Mouse (Mus musculus) retina, embryonic 14.5 days (tissue): ENCODE measurements around the gene Dyrk1a.

ENCODE experiments used
- DNase-seq: peaks from one replicate; pipeline ENCODE4 v3.0.0-alpha.2; 2015; ENCODE audit warnings: low spot score

Dyrk1a gene

DNA sequence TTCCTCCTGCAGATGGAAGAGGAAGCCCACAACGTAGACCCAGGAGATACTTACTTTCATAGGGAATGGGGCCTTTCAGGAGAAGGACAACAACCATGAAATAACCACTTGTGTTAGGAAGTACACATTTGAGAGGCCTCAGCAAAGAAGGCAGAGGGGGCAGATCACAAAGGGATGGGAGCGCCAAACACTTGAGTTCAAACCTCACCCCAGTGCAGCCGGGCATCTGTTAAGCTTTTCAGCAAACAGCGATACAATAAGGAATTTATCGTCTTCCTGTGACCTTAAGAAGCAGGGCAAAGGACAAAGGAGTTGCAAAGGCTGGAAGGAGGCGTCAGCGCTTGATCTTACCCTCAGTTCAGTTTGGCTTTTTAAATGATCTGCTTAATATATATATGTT lies 10.0 kb upstream of the Dyrk1a start:
- DNase-seq = no peak

DNA sequence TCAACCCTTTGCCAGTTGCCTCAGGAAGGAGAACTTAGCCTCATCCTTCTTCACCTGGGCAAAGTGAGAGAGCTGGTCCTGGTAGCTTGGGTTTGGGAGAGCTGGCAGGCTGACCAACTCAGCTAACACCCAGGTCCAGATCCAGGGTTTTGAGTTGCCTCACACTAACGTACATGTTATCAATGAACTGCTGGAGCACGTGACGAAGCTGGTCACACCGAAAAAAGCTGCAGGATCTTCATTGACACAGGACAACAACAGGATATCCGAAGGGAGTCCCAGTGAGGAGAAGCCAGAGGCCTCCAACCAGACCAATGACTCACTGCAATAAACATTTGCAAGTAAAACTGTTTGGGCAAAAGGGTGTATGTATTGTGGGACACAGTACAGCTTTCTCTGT lies 9.2 kb upstream of the Dyrk1a start:
- DNase-seq = no peak

DNA sequence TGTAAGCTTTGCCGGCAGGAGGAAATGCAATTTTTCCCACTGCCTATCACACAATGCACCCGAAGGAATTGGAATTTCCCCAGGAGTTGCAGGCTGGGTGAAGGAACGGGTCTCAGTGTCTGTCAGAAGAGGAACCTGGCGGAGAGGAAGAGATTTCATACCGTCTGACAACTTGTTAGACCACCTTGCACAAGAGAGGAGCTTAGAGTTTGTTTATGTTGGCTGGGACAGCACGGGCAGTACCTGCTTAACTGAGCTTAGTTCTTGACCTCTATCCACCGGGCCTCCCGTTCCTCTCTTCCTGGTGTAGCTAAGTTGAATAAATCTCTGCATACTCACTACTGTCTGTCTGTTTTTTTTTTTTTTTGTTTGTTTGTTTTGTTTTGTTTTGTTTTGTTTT lies 3.7 kb upstream of the Dyrk1a start:
- no peak for DNase-seq

DNA sequence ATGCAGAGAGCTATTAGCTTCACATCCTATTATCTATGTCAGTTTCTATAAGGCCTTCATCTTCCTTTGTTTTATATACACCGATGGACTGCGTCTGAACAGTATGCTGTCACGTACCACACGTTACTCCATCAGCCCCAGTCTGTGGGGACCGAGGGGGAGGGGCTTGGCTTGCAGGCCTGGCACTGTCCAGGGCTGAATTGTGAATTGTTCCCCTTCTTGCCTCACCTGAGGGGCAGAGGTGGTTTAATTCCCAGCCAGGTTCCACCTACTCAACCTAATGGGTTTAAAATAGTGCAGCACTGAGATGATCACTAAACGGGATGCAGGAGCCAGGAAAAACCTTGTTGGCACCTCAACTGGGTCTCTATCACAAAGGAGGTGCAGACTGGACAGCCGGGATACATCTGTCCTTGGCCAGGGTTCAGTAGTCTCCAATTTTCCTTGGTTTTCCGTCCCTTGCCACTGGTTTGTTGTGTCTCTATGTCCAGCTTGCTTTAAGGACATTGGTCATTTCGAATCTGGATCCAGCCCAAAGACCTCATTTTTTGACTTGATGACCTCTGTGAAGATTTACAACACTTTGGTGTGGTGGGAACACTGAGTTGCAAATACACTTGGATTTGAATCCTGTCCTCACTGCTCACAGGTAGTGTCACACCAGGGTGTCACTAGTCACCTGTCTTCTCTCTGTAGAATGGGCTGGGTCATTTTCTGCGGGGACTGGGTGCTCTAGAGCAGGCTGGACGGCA lies 2.8 kb upstream of the Dyrk1a start:
- DNase-seq = no peak

DNA sequence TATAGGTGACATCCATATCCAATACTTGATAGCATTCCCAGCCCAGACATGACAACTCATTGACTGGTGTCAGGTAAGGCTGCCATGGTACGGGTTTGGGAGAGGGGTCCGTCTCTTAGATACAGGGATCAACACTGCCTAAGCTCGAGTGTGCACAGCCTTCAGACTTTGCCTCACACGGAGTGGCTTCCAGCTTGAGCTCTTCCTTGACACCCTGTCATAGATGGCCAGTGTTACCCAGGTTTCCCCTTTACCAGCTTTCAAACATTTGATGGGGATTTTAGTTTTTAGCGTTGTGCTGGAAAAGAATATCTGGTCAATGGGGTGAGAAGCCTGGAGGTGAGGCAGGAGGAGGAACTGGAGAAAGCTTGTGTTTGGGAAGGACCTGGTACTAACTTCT lies 2.1 kb upstream of the Dyrk1a start:
- DNase-seq = no peak

DNA sequence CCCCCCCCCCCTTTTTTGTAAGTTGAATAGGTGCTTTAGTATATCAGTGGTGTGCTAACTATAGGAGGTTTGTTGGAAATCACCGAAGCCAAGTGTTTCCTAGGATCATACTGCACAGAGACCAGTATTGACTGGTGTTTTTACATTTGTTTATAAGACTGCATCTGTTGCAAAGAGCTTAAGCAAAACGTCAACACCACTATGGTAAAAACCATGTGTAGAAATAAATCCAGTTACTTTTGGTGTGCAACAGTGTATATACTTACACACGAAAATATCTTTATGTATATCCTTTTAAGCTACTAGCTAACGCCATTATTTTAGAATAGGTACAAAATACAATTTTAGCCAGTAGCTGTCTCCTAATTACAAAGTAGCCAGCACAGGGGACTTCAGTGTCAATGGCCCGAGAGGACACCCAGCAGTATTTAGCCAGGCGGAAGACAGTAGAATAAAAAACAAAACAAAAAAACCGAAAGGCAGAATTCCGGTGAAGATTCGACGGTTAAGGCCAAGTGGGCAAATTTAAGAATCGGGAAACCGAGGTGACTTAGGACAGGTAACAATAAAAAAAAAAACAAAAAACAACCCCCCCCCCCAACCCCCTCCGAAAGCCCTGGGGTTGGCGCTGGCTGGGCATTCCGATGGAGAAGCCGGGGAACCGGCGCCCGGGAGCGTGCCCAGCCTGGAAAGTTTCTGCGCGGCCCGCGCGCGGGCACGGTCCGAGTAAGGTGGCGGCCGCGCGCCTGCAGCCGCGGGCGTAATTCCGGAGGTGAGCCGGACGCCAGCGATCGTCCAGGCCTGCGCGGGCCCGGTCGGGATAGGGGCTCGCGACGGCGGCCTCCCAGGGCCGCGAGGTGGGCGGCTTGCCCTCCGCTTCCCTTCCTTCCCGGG lies 1.2 kb upstream of the Dyrk1a start:
- peak; percentile 15 for DNase-seq

DNA sequence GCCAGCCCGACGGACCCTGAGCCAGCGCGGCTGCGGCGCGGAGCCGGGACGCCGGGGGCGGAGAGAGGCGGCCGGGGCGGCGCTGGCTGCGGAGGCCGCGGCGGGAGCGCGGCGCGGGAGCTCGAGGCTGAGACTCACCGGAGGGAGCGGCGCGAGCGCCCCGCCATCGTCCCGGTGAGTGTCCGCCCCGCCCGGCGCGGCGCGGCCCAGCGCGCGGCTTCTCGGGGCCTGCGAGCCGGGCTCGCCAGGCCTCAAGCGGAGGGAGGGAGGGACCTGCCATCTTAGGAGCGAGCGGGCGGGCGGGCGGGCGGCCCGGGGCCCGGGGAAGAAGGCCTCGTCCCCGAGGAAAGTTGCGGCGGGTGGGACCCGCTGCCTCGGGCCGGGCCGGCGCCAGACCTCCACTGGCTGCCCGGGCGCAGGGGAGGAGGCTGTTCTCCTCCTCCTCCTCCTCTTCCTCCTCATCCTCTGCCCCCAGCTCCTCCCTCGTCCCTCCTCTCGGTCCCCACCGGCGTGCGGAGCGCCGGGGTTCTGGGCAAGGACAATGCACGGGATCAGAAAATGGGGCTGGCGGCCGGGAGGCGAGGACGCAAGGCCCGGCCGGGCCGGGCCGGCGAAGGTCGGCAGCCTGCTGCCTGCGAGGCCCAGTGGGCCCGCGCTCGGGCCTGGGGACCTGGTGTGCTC lies 691 bp downstream of the Dyrk1a start:
- peak; percentile 44 for DNase-seq

DNA sequence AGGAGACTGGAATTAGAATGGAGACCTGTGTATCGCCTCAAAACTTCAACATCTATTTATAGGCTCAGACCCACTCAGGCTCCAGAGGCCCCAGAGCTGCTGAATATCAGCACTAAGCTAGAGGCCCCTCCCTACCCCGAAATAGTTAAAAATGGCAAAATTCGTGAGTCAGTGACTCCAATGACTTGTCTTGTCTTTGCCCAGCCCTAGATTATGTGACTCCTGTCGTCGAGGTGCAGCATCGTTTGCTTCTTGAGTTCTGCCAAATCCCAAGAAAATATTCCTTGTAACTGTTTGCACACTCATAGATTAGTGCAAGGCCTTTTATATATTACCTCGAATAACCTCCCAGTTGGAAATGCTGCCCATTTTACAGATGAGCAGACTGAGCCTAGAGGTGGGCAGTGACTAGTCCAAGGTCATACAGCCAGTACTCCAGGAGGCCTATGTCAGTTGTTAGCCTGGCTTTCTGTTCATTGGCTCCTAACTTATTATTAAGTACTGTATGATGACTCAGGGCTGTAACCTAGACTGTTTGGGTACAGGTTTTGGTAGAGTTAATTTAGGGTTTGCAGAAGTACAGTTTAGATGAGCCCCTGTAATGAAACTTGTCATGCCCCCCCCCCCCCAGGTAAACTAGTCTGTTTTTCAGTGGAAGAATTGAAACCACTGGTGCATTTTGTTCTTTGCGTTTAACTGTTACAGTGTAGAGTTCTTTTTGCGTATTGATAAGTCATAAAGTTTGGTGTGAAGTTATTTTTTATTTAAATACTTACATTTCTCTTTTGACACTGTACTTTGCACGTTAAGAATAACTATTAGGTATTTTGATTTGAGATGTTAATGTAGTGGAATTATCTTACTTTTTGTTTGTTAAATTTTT lies 1.5 kb downstream of the Dyrk1a start:
- peak; percentile 32 for DNase-seq

DNA sequence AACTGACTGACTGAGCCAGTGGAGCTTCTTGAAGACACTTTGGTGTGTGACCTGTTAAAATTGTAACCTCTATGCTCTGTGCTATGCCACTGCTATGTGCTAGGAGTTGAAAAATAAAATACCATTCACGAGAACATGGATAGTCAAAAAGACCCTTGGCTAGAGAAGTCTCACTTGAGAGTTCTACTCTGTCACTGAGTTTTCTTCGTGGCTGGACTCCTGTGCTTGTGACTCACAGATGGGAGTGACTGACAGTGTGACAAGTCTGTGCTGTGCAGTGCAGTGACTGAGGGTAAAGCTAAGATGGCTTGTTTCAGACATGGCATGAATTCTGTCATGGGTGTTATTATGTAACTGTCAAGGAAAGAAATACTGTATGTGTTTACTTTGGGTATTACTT lies 2.6 kb downstream of the Dyrk1a start:
- DNase-seq = no peak

DNA sequence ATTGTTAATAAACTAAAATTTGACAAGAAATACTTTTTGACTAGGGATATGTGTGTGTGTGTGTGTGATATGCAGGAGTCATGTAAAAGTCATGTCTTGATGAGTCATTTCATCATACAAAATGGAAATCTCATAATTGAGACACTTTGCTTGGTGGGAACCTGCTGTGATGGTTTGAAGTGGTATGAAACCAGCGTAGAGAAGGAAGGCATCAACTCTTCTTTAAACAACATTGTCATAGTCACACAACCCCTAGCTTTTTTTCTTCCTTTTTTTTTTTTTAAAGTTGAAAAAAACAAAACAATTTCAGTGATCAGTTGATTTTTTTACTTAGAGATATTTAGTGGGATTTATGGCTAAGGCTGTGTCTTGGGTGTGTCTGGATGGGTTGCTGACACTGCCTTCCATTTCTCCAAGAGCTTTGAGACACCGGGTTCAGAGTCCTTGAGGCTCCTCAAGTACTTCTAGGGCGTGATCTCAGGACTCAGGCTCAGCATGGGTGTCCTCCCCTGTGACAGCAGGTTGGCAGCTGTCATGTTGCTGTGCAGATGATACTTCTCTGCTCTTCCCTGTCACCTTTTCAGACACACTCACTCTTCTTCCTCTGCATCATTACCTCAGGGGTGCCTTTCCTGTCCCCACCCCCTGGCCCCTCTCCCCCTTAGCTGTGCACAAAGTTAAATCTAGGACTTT lies 4.4 kb downstream of the Dyrk1a start:
- no peak for DNase-seq

DNA sequence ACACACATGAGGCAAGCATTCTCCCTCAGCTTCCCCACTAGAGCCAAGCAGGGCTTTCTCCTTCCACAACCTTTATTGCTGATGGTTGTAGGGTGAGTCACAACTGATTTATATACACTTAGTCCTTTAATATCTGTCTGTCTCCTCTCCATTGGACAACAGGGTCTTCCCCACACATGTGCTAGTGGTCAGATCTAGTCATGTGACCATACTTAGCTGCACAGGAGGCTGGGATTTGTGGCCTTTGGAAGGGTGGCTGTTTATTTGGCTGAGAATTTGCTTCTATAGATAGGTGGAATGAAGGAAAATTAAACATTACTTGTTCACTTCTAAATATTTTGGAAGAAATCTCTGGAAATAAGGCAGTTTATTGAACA lies 4.9 kb downstream of the Dyrk1a start:
- no peak for DNase-seq

DNA sequence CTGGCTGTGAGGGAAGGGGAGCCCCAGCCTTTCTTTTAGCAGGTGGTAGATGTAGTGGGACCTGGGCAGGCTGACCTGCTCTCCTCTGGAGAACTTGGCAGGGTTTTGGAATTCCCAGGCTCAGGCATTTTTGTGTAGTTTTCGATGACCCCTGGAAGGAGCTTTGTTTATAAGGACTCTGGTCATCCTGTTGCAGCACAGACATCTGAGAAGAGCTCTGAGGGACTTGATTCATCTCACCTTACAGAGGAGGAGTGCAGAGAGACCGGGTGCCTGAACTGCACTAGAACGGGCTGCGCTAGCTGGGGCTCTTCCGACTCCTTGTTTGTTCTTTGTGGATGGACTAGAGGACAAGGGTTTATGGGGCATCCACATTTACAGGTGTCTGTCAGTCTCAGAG lies 5.9 kb downstream of the Dyrk1a start:
- DNase-seq = no peak

DNA sequence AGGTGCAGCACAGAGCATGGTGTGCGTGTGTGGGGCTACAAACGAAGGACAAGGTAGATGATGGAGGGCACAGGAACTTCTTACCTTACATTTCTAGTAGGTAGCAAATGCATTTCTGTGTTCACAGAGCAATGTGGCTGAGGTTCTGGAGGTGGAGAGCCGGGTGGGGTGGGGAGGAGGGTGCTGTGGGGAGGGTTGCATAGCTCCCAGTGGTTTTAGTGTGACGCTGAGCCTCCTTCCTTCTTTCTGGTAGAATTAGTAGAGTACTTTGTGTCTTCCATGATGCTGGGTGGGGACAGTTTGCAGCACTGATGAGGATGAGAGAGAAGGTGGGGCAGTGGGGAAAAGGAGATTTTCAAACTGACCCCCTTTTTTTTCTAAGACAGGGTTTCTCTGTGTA lies 9.5 kb downstream of the Dyrk1a start:
- no peak for DNase-seq

DNA sequence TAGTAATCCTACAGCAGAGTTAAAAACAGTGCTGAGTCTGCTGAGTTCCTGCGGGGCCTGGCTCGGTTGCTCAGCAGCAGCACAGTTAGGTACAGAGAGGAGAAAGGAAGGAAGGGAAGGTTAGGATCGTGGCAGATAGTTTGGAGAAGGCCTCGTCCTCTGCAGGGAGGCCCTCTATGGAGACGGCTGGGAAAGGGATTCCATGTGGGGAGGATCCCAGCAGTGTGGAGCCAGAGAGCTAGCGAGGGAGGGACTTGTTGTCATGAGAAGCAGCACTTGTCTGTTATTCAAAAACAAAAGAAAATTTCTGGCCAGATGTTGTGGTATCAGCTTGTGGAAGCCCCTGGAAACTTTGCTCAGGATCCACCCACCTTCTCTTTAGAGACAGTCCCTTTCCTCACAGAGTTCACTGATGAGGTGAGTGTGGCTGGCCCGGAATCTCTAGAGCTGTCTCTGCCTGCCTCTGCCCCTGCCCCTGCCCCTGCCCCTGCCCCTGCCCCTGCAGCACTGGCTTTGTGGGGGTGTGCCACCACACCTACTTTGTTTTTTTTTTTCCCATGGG lies 11.1 kb downstream of the Dyrk1a start:
- no peak for DNase-seq

DNA sequence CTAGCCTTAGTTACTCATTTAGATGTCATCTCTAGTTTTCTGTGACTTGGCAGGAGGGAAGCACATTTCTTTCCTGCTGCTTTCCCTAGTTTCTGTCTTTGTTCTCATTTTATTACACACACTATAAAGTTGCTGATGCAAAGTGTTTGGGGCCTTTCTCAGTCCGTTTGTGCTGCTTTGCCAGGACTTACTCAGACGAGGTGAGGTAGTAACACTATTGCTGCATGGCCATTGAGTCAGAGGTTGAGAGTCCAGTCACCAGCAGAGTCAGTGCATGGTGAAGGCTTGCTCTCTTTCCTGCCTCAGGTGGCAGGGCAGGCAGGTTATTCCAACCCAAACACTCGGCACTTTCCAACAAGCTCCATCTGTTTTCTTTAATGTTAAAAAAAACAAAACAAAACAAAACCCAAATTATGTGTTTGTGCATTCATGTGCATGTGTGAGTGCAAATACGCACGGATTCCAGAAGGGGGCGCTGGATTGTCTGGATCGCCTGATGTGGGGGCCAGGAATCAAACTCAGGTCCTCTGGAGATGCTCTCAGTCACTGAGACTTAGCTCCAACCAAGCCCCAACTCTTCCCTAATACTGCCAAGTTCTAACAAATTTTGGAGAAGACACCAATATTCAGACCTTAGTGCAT lies 16.7 kb downstream of the Dyrk1a start:
- no peak for DNase-seq

DNA sequence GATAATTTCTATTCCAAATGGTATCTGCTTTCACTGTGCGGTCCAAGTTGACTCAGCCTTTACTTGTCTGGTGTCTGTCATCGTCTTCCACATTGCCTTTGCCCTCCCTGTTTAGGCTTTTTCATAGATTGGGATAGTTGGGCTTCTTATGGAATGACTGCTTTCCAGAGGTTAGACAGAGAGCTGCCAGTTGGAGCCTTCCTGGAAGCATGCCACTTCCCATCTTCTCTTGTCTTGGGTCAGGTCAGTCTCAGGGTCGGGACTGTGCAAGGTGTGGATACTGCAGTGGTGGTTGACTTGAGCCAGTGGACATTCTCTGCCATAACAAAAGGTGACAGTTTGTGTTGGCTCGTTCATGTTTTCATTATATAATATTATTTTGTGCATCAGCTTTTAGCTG lies 17.7 kb downstream of the Dyrk1a start:
- DNase-seq = no peak

DNA sequence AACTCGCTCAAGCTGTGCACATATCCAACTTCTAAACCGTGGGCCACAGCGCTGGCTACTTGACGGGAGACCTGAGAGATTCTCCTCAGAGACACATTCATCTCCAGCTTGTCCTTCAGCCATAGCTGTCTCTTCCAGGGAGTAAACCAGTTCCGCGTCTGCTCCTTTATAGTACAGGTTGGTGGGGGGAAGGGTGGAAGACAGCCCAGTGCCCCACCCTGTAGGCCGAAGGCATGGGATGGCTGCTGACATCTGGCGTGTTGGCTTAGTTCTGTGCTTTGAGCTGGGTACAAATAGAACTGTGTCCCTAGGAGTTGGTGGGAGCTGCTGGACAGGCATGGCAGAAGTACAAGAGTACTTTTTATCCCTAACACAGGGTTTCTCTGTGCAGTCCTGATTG lies 18.4 kb downstream of the Dyrk1a start:
- DNase-seq = no peak

DNA sequence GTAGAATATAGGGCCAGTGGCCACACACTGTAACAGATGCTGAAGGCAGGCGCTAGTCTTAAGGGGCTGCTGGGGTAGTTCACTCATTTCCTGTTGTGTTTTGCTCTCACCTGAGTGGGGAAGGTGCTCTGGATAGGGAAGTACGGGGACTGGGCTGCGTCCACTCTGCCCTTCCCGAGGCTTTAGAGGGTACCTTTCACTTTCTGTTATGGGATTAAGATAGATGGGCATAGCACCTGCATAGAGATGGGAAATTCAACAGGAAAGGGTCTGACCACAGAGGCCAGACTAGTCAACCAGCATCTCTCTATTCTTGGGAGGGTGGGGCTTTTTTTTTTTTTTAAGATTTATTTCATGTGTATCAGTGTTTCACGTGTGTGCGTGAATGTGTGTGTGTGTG lies 19.2 kb downstream of the Dyrk1a start:
- no peak for DNase-seq

DNA sequence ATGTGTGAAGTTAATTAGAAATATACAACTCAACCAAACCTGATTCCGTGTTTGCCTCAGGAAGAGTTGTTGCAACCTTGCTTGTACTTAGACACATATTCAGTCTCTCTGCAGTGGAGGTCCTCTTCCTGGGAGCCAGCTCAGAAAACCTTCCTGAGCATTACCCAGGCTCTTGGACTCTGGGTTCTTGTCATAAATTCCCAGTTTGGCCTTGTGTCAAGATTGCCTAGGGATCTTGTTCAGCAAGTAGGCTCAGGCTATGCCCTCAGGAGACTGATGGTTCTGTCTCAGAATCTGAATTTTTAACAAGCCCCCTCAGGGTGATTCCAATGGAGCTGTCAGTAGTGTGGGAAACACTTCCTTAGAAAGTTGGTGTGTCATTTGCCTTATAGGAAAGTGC lies 19.8 kb downstream of the Dyrk1a start:
- DNase-seq = no peak

DNA sequence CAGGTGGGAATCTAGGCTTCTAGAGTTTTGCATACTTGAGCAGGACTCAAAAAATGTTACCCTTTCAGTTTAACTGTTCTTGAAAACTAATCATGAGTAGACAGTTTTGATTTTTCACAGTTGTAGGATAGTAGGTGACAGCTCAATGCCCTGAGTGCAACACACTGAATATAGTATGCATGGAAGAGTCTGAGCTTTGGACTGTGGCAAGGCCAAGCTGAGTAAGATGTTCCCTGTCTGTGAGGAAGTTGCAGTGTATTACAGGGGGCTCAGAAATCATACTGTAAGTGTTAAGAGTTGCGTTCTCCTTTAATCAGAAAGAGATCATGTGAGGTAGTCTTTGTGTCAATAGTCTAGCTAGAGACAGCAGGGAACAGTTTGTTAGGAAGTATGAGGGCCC lies 20.4 kb downstream of the Dyrk1a start:
- no peak for DNase-seq

DNA sequence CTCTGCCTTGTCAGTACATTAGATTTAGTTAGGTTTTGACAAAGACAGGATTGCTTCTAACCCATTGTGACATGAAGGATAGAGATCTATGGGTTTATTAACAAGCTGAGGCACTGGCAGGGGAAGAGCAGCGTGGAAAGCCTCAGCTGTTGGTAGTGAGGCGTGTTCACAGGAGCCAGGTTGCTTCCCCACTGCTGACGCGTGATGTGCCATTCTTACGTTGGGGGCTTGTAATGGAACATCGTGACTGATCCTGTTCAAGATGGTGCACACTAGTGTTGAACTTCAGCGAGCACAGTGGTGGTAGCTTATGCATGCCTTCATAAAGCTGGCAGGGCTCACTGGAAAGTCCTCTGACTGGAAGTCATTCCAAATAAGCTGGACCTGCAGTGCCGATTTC lies 21.2 kb downstream of the Dyrk1a start:
- DNase-seq = no peak
